Mouse (Mus musculus): ENCODE results near the gene Aldh1a7. TPM values are rescaled to one million over a fixed set of nuclear protein-coding genes. Genes with fewer than 3 reads are reported as not detected.

The Aldh1a7 gene
- polyA plus RNA-seq (2015; fragmentation: Nextera tagmentation; extraction: Ambion mirVana) = 2.4 and 2.9 TPM in 2 replicates

DNA sequence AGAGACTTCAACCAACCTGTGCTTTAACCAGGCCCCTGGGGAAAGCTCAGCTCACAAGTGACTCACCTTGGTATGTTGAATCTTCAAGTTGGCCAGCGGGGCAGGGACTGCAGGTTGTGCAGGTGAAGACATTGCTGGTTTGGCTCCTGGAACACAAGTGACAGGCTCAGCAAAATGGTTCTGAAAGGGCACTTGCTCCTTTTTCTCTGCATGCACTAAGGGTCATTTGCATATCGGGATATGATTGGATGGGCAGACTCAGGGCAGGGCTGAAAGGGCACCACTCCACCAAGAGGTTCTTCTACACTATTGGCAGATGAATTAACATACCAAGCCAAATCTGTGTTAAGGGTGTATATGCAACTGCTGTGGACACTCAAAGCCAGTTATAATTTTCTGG, at the start of gene Aldh1a7:
Gene Aldh1a7 (minus strand): TSS at position 182 of the 400 bp plus-strand sequence.
- Histone ChIP-seq H3K4me1 (replicated peaks) (no peaks in the 10 kb centered on the region), H3K27ac (replicated peaks) (no peak within 1 kb of the TSS), H3K27me3 (no peaks in the 10 kb centered on the region), H3K36me3 (no peaks in the 10 kb centered on the region), H3K9me3 (no peaks in the 10 kb centered on the region), H3K9ac (no peak within 1 kb of the TSS), H3K4me2 (no peak within 1 kb of the TSS), H3K4me3 (no peak within 1 kb of the TSS)
- 63% methylated on average over 2 of the region's 2 CpGs for WGBS
- no peak for ATAC-seq (ENCODE audit: low read depth)

- Histone ChIP-seq H3K36me3 (no peaks in the 10 kb centered on the region), H3K9ac (no peak overlapping the region), H3K9me3 (no peaks in the 10 kb centered on the region), H3K27me3 (no peaks in the 10 kb centered on the region), H3K4me2 (no peak overlapping the region), H3K27ac (replicated peaks) (no peak overlapping the region), H3K4me1 (replicated peaks) (no peaks in the 10 kb centered on the region), H3K4me3 (no peak overlapping the region)
- WGBS = 78% methylated on average over 2 of the region's 2 CpGs
- no peak for ATAC-seq (ENCODE audit: low read depth)
Measured at GRCm38 (mm10) chr19:20775681-20776080, 48.3 kb upstream of the Aldh1a7 start.

GRCm38 (mm10) chr19:20773941-20774340, 46.6 kb upstream of the Aldh1a7 start:
- H3K9ac ChIP-seq = no peak overlapping the region
- ATAC-seq (ENCODE audit: low read depth) = no peak
- H3K27ac ChIP-seq (replicated peaks) = no peak overlapping the region
- H3K4me3 ChIP-seq = no peak overlapping the region
- no peaks in the 10 kb centered on the region for H3K4me1 ChIP-seq (replicated peaks)
- no peak overlapping the region for H3K4me2 ChIP-seq
- H3K27me3 ChIP-seq = no peaks in the 10 kb centered on the region
- WGBS = 91% methylated on average over 7 of the region's 7 CpGs
- no peaks in the 10 kb centered on the region for H3K36me3 ChIP-seq
- H3K9me3 ChIP-seq = no peaks in the 10 kb centered on the region

DNA sequence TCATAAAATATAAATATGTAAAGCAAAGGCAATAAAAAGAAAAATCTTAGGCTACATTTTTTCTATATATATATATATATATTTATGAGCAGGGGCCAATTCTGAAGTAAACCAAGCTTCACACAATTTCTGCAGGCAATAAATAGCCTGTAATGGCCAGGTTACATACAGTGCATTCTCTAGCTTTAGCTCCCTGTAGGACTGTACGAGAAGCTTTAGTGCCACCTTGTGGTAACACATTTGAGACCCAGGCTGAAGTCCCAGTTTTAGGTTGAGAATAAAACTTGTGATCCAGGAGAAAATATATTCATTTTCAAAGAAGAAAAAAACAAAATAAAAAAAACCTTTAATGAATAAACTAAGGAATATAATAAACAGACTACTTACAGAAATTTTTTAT, 36.9 kb upstream of the Aldh1a7 start:
- no peaks in the 10 kb centered on the region for H3K9me3 ChIP-seq
- ATAC-seq (ENCODE audit: low read depth) = peak; percentile 86; the same call in 1 of the 2 replicates
- H3K36me3 ChIP-seq = no peaks in the 10 kb centered on the region
- WGBS = 18% methylated on average over 1 of the region's 1 CpGs
- no peaks in the 10 kb centered on the region for H3K4me1 ChIP-seq (replicated peaks)
- no peak overlapping the region for H3K9ac ChIP-seq
- no peak overlapping the region for H3K4me3 ChIP-seq
- no peaks in the 10 kb centered on the region for H3K27me3 ChIP-seq
- no peak overlapping the region for H3K4me2 ChIP-seq
- H3K27ac ChIP-seq (replicated peaks) = no peak overlapping the region

DNA sequence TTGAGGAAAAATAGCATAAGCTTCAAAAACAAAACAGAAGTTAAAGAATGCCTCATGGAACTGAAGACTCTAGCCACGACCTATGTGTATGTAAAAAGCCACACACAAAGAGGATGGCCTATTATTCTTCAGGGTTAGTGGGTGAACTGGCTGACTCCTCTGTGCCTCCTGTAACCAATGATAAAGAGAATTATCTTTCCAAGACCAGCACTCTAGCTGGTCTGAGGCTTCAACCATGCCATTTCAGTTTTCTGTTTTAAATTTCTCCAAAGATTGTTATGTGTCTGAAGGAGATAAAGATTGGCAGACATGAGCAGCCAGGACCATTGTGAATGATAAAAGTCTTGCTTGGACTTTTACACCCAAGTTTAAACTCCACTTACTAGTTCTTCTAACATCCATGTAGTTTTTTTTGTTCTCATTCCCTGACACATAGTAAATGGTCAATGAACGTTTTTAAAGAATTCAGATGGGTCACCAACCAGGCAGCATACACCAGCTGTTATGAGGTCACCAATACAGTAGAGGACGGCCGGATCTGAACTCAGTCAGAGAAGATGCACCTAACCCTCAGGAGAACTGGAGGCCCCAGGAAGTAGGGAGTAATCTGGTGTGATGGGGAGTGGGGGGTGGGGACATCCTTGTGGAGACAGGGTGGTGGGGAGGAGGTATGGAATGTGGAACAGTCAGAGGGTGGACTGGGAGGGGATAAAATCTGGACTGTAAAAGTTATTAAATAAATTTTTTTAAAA, 34.5 kb upstream of the Aldh1a7 start:
- no peak overlapping the region for H3K4me2 ChIP-seq
- no peak for ATAC-seq (ENCODE audit: low read depth)
- no peaks in the 10 kb centered on the region for H3K4me1 ChIP-seq (replicated peaks)
- WGBS = 74% methylated on average over 4 of the region's 4 CpGs
- no peak overlapping the region for H3K4me3 ChIP-seq
- no peaks in the 10 kb centered on the region for H3K9me3 ChIP-seq
- no peak overlapping the region for H3K9ac ChIP-seq
- no peaks in the 10 kb centered on the region for H3K27me3 ChIP-seq
- no peak overlapping the region for H3K27ac ChIP-seq (replicated peaks)
- H3K36me3 ChIP-seq = no peaks in the 10 kb centered on the region

- no peaks in the 10 kb centered on the region for H3K36me3 ChIP-seq
- no peak overlapping the region for H3K27ac ChIP-seq (replicated peaks)
- no peaks in the 10 kb centered on the region for H3K9me3 ChIP-seq
- no peak overlapping the region for H3K4me3 ChIP-seq
- no peaks in the 10 kb centered on the region for H3K4me1 ChIP-seq (replicated peaks)
- H3K4me2 ChIP-seq = no peak overlapping the region
- 68% methylated on average over 3 of the region's 3 CpGs for WGBS
- no peaks in the 10 kb centered on the region for H3K27me3 ChIP-seq
- ATAC-seq (ENCODE audit: low read depth) = no peak
- no peak overlapping the region for H3K9ac ChIP-seq
Measured at GRCm38 (mm10) chr19:20761119-20761518, 33.8 kb upstream of the Aldh1a7 start.

DNA sequence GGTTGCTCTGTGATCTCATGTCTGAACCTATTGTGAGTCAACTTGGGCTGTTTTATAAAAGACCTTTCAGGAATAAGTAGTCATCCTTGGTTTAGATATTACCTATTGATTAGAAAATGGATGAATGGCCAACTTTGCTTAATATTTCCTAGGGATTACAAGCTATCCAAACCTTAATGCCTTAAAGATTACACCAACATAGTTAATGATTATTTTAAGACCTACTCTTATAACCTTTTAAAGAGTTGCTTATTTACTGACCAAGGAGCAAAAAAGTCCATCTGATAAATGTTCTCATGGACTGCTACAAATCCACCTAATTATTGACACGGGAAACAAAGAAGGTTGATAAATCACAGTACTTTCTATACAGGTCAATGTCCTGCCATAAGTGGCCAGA, 17.3 kb upstream of the Aldh1a7 start:
- ATAC-seq (ENCODE audit: low read depth) = no peak
- H3K4me1 ChIP-seq (replicated peaks) = no peaks in the 10 kb centered on the region
- H3K9me3 ChIP-seq = no peaks in the 10 kb centered on the region
- no peaks in the 10 kb centered on the region for H3K27me3 ChIP-seq
- 85% methylated on average over 1 of the region's 1 CpGs for WGBS
- H3K9ac ChIP-seq = no peak overlapping the region
- no peak overlapping the region for H3K27ac ChIP-seq (replicated peaks)
- no peak overlapping the region for H3K4me3 ChIP-seq
- no peaks in the 10 kb centered on the region for H3K36me3 ChIP-seq
- no peak overlapping the region for H3K4me2 ChIP-seq

- Histone ChIP-seq H3K9ac (no peak overlapping the region), H3K27me3 (no peaks in the 10 kb centered on the region), H3K27ac (replicated peaks) (no peak overlapping the region), H3K4me1 (replicated peaks) (no peaks in the 10 kb centered on the region), H3K9me3 (no peaks in the 10 kb centered on the region), H3K4me3 (no peak overlapping the region), H3K4me2 (no peak overlapping the region), H3K36me3 (no peaks in the 10 kb centered on the region)
- no peak for ATAC-seq (ENCODE audit: low read depth)
- WGBS = 82% methylated on average over 1 of the region's 1 CpGs
Measured at GRCm38 (mm10) chr19:20728278-20728677, 916 bp upstream of the Aldh1a7 start.

- Histone ChIP-seq H3K27ac (replicated peaks) (no peak overlapping the region), H3K4me2 (no peak overlapping the region), H3K4me1 (replicated peaks) (no peaks in the 10 kb centered on the region), H3K36me3 (no peaks in the 10 kb centered on the region), H3K9ac (no peak overlapping the region), H3K4me3 (no peak overlapping the region), H3K27me3 (no peaks in the 10 kb centered on the region), H3K9me3 (no peaks in the 10 kb centered on the region)
- WGBS = 88% methylated on average over 2 of the region's 2 CpGs
- ATAC-seq (ENCODE audit: low read depth) = no peak
Measured at GRCm38 (mm10) chr19:20722913-20723312, 4.4 kb downstream of the Aldh1a7 start.

DNA sequence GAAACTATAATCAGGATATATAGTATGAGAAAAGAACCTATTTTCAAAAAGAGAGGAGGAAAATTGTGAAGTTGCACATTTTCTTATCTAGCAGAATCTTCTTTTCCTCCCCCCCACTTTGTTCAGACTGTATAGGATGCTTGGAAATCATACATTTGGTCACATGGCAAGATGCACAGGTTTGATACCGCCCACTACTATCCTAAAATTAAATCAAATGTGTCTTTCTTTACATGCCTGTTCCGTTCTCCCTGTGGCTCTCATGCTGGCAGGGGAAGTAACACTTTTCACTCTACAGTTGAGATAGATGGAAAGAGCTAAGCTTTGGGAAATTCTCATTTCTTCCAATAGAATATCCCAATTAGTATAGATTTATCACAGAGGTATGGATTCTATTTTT, 7.1 kb downstream of the Aldh1a7 start:
- Histone ChIP-seq H3K4me2 (no peak overlapping the region), H3K27ac (replicated peaks) (no peak overlapping the region), H3K9ac (no peak overlapping the region), H3K27me3 (no peaks in the 10 kb centered on the region), H3K9me3 (no peaks in the 10 kb centered on the region), H3K4me3 (no peak overlapping the region), H3K36me3 (no peaks in the 10 kb centered on the region), H3K4me1 (replicated peaks) (no peaks in the 10 kb centered on the region)
- ATAC-seq (ENCODE audit: low read depth) = no peak
- 81% methylated on average over 2 of the region's 2 CpGs for WGBS

GRCm38 (mm10) chr19:20715617-20716016, 11.7 kb downstream of the Aldh1a7 start:
- Histone ChIP-seq H3K27me3 (no peaks in the 10 kb centered on the region), H3K4me2 (no peak overlapping the region), H3K9ac (no peak overlapping the region), H3K9me3 (no peaks in the 10 kb centered on the region), H3K27ac (replicated peaks) (no peak overlapping the region), H3K4me3 (no peak overlapping the region), H3K36me3 (no peaks in the 10 kb centered on the region), H3K4me1 (replicated peaks) (no peaks in the 10 kb centered on the region)
- no peak for ATAC-seq (ENCODE audit: low read depth)
- WGBS = 86% methylated on average over 3 of the region's 3 CpGs

DNA sequence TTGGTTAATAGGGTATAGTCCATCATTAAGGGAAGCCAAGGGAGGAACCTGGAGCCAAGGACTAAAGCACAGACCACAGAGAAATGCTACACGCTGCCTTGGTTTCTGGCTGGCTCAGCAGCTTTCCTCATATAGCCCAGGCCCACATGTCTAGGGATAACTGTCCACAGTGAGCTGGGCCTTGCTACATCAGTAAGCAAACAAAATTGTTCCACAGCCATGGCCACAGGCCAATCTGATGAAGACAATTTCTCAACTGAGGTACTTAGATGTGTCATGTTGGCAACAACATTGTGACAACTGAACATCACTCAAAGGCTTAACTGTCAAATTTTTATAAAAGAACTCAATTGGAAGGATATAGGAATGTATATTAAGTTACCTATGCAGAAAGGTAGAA, 12.3 kb downstream of the Aldh1a7 start:
- H3K36me3 ChIP-seq = no peaks in the 10 kb centered on the region
- no peaks in the 10 kb centered on the region for H3K9me3 ChIP-seq
- no peak overlapping the region for H3K9ac ChIP-seq
- no peak for ATAC-seq (ENCODE audit: low read depth)
- no peaks in the 10 kb centered on the region for H3K27me3 ChIP-seq
- H3K4me3 ChIP-seq = no peak overlapping the region
- WGBS = 91% methylated on average over 1 of the region's 1 CpGs
- no peak overlapping the region for H3K4me2 ChIP-seq
- H3K4me1 ChIP-seq (replicated peaks) = no peaks in the 10 kb centered on the region
- H3K27ac ChIP-seq (replicated peaks) = no peak overlapping the region

GRCm38 (mm10) chr19:20714543-20714942, 12.8 kb downstream of the Aldh1a7 start:
- Histone ChIP-seq H3K4me3 (no peak overlapping the region), H3K36me3 (no peaks in the 10 kb centered on the region), H3K27me3 (no peaks in the 10 kb centered on the region), H3K9me3 (no peaks in the 10 kb centered on the region), H3K4me2 (no peak overlapping the region), H3K27ac (replicated peaks) (no peak overlapping the region), H3K9ac (no peak overlapping the region), H3K4me1 (replicated peaks) (no peaks in the 10 kb centered on the region)
- WGBS = 87% methylated on average over 4 of the region's 4 CpGs
- no peak for ATAC-seq (ENCODE audit: low read depth)
